Mouse (Mus musculus) cerebellum, adult 2 months (tissue): ENCODE measurements around the gene Rab6a.

Experiments used
- CTCF ChIP-seq: fragments of 200-500 bp; IDR thresholded peaks from 2 replicates; pipeline ENCODE4 v1.5.1; 2011; ENCODE audit warnings: low read depth, mild to moderate bottlenecking, control low read depth, low read length, moderate library complexity, borderline replicate concordance; ENCODE audit not compliant: insufficient read depth
- POLR2A ChIP-seq: fragments of 200-500 bp; IDR thresholded peaks from 2 replicates; pipeline ENCODE4 v1.6.1; 2011; ENCODE audit warnings: low read length, control low read depth, borderline replicate concordance; ENCODE audit not compliant: insufficient read depth

DNA sequence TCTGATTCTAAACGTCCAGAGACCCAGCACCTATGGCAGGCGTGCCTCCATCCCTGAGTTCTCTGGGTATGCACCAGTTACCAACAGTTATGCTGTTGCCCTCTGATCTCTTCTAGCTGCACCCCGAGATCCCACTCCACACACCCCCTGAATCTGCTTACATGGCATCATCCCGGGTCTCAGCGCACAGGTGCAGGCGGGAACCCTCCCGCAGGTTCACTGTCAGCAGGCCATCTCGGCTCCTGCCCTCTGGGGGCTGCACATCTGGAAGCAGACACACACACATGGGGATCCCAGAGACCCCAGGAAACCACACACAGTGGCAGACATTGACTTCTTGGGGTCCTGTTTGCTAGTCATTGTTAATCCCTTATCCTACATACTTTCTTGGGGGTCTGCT lies 47.2 kb downstream of the Rab6a start:
- TF ChIP-seq CTCF (no peak), POLR2A (no peak)
